Mouse (Mus musculus): ENCODE results near the gene Atp8b5. TPM values are rescaled to one million over a fixed set of nuclear protein-coding genes. Genes with fewer than 3 reads are reported as not detected.

The Atp8b5 gene
- polyA plus RNA-seq, 3 experiments from 2014 or later, result not detected

DNA sequence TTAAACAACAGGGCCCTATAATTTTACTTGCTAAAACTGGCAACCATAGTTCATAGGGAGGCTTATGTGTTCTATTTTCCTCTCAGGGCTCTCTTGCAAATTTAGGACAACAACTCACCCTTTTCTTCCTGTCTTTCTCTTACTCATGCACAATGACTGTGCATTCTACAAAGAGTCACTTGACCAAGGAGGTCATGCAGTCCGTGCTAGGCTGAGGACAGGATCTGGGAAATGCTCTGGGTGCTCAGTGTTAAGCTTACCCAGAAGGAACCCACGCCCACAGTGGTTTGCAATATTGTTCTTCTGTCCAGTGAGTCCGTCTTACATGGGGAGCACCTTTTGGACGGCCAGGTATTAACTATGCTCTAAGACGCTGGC is 117.1 kb downstream of the Atp8b5 start:
- ATAC-seq, result no peak

DNA sequence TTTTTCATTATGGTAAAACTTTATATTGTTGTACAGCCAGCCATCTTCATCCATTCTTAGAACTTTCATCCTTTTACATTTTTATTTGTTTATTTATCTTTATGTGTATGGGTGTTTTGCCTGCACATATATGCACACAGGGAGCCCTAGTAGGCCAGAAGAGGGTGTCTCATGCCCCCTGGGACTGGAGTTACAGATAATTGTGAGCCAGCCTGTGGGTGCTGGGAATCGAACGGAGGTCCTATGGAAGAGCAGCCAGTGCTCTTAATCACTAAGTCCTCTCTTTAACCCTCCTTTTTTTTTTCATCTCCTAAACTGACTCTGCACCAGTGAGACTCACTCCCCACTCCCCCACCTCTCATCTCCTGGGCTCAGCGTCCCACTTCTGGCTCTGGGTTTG is 117.6 kb downstream of the Atp8b5 start:
- ATAC-seq, result no peak

DNA sequence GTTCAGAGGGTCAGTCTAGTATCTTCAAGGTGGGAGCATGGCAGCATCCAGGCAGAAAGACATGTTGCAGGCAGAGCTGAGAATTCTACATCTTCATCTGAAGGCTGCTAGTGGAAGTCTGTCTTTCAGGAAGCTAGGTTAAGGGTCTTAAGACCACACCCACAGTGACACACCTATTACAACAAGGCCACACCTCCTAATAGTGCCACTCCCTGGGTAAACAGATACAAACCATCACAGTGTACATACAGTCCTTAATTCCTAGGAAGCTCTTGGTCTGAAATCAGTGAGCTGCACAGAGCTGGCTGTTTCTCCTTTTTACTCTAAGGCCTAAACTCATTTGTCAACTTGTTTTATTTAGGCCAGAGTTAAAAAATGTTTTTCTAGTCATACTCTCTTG is 120.0 kb downstream of the Atp8b5 start:
- no peak for ATAC-seq

DNA sequence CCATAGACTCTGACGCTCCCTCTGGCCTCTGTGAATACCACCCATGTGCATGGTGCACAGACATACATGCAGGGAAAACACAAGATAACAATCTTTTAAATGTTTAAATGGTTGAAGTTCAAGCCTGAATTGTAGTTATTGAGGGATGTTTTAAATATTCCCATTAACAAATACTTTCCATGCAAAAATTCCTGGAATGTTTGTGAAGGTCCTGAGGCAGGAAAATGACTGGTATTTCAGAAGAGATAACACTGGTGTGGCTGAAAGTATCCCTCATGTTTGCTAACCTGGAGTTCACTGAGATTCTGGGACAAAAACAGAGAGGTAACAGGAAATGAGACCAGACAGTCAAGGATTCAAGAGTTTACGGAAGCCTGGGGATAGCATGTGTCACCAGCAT is 122.4 kb downstream of the Atp8b5 start:
- no peak for ATAC-seq

DNA sequence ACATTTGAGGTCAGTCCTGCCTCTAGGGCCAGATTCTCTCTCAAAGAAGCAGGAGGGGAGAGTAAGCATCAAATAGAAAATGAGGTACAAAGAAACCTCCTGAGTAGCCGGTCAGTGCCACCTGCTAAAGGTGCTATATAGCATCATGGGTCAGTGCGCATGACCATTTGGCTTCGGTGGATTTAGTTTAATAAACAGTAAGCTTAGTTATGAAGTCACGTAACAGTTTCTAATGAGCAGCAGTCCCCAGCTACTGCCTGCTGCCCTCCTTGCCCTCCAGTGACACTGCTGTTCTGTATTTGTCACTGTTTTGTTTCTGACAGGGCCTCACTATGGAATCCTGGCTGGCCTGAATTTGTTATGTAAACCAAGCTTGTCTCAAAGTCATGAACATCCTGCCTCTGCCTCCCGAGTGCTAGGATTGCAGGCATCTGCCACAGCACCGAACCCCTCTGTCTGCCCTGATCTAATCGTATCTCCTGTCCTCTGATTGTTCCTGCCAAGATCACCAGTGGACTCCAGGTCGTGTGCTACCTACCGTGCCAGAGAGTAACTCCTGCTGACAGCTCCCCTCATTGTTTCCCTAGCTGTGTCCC is 123.0 kb downstream of the Atp8b5 start:
- ATAC-seq, result no peak

DNA sequence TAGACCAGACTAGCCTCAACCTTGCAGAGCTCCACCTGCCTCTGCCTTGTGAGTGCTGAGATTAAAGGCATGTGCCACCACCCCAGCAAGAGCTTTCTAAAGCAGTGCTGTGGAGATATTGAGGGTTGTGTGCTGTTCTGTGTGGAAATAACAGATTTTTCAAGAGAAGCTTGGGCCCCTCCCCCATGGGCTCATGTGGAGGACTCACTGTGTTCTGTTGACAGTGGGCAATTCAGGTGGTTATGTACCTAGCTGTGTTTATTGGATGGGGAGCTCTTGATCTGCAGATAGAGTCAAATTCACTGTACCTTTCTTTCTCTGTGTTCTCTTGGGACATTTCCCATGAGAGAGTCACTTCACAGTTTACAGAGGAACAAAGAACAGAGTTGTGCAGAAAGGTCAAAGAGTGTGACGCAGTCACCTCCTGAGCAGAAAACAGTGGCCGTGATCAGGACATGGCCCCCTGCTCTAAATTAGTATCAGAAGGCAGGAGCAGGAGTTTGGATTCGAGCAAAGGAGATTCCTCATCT is 124.6 kb downstream of the Atp8b5 start:
- no peak for ATAC-seq

DNA sequence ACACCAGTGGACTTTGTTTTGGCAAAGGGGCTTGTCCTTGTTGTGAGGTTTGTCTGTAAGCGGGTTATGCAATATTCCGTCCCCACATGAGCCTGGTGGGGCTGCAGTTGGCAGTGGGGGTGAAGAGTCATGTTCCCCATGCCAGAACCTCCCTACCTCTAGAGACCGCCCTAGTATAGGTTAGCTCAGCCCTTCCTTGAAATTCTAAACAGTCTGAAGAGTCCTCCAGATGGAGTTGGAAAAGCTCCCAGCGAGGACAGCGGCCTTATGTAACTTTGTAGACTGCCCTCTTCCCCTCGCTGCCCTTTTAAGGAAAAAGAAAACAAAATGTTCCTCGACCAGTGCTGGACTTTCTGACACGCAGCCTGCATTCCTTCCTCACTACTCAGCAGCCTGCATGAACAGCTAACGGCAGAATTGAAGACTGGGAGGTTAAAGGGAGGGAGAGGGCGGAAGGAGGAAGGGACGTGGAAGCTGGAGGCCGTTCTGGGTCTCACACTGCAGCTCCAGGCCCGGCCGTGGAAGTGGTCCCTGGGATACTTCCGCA is 127.5 kb downstream of the Atp8b5 start:
- ATAC-seq, result no peak

DNA sequence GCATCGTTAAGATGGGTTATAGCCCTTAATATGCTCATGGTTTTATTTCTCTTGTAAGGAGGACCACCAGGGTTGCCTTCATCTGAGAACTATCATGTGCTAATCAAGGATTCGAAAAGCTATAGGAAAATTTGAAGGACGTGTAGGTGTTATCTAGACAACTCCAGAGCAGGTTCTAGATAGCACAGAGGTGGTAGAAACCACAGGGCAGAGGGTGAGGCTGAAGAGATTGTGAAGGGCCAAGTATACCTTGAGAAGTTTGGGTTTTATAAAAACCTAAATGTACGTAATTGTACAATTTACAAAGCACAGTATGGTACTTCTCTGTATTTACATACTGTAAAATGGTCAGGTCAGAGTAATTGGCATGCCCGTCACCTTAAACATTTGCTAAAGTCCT is 128.2 kb downstream of the Atp8b5 start:
- ATAC-seq, result no peak

DNA sequence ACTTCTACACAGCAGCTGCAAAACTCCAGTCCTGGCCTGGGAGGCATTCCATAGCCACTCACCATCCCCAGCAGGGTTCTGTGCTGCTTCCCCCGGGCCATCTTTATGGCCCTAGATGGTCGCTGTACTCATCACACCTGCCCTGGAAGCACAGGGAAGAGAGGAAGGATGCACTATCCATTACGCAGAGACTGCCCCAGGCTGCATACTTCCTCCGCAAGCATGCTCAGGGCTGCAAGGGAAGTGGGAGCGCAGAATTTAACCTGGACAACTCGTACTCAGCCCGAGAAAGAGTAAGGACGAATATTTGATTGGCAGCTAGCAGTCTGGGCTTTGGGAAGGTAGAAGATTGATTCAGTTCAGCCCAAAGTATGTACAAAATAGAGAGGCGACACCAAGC is 128.9 kb downstream of the Atp8b5 start:
- ATAC-seq, result no peak

DNA sequence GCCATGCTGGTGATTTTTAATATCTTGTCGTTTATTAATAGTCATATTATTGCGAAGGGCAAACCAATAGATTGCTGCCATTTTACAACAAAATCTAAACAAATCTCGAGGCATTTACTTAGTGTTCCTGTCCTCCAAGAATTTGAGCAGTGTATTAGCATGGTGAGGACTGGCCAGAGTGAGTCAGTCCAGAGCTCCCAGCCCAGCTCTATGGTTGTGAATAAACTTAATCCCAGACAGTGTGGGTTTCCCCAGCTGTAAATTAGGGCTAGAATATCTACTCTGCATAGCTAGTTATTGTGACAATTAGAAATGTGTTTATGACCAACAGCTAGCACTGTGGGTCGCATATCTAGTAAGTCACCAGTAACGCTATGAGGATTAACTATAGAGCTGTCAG is 129.4 kb downstream of the Atp8b5 start:
- ATAC-seq, result no peak

DNA sequence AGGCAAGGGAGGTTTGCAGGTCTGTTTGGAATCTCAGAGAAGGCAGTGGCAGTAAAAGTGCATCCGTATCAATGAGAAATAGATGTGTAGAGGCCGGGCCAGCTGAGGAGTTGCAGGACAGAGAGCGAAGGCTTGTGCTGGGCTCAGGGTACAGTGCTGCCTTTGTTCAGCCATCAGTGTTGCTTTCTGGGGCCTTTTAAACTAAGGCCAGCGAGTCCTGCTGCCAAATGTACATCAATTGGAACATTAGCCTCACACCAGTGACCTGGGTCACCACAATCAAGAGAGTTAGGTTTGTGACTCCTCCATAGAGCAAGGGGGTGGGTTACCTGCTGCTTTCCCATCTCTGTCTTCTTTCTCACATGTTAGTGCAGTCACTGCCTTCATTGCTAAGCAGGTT is 131.1 kb downstream of the Atp8b5 start:
- no peak for ATAC-seq

DNA sequence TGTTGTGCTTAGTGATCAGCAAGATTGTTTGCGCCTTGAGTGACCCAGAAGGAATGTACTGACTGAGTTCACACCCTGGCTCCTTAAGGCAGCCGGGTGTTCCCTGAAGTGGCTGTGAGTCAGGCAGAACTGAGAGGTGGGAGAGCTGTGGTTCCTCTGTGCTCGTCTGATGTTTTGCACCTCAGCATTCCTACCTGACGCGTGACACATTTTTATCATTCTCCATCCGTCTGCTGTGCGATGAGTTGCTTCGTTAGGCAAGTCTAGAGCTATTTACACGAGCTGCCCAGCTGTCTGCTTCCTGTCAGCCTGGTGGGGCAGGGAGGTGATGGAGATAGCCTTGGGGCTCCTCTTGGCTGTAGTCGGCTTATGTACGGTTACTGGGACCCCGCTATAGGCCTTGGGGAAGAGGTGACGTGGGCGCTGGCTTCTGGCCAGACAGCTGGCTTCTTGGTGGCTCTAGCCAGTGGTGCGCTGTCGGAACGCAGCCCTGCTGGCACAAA is 131.9 kb downstream of the Atp8b5 start:
- ATAC-seq, result no peak

DNA sequence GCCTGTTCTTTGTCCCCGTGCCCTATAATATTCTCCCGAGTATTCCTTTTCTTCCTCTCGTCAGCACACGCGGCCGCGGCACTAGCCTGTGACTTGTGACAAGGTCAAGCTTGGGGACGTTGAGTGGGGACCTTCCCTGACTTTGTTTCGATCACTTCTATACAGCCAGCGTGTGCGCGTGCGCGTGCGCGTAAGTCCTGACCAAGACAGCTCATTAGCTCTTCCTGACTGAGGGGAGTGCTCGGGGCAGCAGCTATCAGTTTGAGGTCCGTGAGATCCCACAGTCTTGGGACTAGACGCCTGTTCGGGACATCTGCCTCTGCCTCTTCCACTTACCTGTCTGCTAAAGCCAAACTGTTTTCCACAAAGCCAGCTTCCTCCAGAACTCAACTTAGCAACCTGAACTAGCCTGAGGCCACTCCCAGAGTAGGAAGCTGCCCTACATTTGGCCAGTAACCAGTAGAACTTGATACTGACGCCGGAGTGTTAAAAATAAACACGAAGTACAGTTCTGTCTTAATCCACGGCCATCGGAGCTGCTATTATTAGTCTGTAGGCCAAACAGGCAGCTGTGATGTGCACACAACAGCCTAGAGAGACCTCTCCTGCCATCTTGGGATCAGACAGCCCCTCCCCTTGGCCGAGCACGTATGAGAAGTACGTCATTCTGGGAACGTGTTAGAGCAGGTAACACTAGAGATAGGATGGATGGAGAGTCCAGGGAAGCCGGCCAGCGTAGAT is 132.6 kb downstream of the Atp8b5 start:
- no peak for ATAC-seq

DNA sequence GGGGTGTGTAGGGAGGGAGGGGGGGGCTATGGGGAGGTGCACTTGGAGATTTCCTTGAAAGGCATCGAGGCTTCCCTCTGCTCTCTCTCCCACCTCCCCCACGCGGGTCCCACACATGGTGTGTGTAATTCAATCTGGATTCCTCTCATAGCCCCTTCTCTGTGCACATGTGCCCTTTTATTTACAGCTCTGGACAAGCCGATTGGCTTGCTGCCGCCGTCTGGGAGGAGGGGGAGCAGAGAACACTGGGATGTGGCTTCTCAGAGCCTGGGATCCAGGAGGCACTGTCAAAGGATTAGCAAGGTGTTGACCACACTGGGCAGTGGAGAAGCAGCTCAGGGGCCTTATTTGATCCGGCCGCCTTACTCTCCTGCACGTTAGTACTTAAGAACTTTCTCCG is 134.0 kb downstream of the Atp8b5 start:
- no peak for ATAC-seq

DNA sequence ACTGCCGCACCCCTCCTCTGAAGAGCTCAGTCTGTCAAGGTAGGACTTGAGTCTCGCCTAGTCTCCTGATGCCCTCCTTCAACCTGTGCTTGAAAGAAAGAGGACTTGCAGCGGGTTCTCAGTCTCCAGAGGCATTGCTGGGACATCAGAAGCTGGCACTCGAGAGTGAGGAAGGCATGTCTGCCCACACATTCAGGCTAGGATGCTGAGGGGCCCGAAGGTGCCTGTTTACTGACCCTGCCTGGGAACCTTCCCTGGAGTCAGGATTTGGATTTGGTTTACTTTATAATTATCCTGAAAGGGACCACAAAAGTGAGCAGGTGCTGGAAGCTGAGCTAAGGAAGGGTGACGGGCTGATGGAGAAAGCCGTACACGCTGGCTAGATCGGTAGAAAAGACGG is 134.5 kb downstream of the Atp8b5 start:
- ATAC-seq, result no peak

DNA sequence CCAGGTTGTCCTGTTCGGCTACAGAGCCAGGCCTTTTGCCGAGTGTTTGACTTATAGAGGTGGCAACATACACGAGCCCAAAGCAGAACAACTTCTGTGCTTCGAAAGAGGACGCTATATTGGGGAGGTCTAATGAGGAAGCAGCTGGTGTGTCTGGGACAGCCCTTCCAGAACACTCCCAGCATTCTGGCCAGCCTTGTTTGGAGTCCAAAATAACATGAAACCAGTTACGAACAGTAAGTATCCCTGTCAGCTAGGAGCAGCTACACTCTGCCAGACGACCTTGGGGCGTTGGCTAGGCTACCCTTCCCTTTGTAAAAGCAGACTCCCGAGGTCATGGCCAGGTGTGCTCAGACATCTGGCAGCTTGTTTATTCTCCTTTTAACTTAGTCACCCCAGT is 135.3 kb downstream of the Atp8b5 start:
- no peak for ATAC-seq

DNA sequence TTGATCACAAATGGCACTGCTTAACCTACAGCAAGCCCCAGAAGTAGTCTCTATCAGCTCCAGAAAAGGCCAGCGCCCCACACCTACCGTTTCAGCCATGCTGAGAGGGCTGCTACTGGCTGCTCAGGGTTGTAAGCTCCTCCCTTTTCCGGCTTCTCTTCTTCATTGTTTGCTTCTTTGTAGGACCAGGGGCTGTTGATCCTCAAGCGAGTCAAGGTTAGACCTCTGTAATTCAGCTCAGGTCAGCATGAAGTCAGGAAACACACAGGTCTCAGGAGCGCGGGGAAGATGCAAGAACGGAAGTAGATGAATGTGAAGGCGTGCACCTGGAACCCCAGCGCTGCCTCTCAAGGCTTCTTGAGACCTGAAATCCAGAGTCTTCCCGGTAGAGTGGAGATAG is 137.7 kb downstream of the Atp8b5 start:
- no peak for ATAC-seq

DNA sequence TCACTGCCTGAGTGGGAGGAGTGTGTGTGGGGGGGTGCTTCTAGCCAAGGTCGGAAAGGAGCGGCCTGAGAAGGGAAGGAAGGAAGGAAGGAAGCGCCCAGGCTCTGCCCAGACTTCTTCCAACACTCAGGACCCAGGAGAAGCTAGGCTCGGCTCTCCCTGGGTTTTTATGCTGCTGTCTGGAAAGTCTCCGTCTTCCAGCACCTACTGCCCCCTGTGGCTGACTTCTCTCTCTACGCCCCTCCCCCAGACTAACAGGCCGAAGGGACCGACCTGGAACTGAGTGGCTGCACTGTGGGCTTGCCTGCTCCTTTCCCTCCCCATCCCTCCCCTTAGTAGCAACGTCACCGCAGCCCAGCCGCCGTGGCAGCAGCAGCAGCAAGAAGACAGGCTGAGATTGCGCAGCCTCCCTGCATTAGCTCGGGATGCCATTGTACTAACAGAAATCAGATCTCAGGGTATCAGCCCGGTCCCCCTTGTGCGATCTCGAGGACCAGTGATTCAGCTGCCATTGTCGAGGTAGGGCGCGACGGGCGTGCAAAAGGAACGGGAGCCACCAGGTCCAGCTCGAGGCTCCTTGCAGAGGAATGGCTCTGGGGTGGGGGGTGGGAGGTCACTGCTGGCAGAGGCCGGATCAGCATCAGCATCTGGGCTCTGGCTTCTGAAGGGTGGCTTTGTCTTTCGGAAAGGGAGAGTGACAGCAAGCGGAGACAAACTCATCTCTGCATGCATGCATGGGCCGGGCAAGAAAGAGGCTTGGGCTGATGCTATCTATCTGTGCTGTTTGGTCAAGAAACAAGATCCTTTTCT is 139.4 kb downstream of the Atp8b5 start:
- no peak for ATAC-seq

DNA sequence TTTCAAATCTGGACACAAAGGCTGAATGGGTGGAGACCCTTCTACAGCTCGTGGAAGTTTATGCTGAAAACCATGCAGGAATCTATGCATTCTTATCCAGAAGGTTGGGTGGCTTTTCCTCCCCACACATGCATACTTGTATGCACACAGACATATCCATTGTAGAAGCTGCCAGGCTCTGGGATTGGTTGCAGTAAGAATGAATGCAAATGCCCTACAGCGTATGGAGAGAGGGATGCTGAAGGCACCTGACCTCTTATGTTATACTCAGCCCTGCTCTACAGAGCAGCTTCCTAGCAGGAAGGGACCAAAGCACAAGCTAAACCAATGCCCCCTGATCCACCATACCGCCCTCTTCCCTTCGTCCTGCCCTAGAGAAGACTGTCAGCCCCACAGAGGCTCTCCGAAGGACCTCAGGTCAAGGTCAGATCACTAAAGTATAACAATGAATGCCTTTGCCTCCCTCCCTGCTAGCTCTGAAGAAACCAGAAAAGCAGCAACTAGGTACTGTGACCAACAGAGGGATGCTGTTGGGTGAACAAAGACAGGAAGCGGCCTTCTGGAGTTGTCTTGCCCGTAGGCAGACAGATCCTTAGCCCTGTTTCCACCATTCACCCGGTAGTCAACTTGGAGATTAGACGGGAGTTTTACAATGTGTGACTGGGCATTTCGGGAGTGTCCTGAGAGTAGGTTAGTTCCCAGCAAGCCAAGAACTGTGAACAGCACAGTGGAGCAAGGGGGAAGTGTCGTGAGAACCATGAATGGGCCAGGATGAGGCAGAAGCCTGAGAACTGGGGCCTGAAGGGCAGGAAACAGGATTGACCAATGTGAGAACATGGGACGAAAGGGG is 140.3 kb downstream of the Atp8b5 start:
- ATAC-seq, result no peak

DNA sequence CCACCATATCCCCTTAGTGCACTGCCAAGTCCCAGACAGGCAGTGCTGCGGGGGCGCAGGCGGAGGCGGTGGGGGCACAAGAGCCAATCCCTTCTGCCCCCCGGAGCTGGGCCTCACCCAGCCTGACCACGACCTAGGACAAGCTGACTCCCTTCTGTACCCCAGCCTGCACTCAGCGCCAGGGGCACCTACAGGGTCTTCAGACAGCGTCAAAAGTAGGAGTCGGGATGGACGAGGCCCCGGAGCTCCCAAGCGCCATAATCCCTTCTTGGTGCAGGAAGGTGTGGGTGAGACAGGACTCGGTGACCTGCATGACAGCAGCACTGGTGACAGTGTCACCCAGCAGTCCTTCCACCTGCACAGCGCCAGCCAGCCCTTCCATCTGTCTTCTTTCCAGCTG is 147.8 kb downstream of the Atp8b5 start:
- no peak for ATAC-seq

DNA sequence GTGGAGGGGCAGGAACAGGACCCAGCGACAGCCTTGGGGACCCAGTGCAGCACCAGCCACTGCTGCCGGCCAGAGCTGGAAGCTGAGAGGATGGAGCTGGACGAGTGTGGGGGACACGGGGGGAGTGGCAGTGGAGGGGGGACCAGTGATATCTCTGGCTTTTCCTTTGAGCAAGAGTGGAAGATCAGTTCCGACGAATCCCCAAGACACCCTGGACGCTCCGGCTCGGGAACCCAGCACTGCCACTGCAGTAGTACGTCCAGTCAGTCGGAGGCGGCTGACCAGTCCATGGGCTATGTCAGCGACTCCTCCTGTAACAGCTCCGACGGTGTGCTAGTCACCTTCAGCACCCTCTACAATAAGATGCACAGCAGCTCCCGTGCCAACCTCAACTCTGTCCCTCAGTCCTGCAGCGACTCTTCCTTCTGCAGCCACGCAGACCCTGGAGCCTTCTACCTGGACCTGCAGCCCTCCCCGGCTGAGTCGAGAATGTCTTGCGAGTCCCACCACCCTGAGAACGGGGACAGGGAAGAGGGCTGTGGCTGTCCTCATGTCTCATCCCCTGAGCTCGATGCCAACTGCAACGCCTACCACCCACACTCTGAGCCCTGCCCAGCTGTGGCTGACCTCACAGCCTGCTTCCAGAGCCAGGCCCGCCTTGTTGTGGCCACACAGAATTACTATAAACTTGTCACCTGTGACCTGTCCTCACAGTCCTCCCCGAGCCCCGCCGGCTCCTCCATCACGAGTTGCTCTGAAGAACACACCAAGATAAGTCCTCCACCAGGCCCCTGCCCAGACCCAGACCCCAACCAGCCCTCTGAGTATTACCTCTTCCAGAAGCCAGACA is 148.5 kb downstream of the Atp8b5 start:
- ATAC-seq, result no peak
